Mouse (Mus musculus) forebrain, embryonic 14.5 days (tissue): ENCODE results near the gene Mcts2. TPM values are rescaled to one million over a fixed set of nuclear protein-coding genes. Genes with fewer than 3 reads are reported as not detected.

Experiments used
- ATAC-seq: fragments of 200-750 bp; cut with Nextera tagmentation; 2 replicates; pipeline ENCODE4 v1.8.0; 2017; ENCODE audit warnings: mild to moderate bottlenecking, moderate library complexity
- DNase-seq: peaks from one replicate; pipeline ENCODE4 v3.0.0-alpha.2; 2015; ENCODE audit warnings: low spot score
- H3K27ac ChIP-seq: fragments of 300-500 bp; sonication (generic); 2 replicates; pipeline ENCODE4 v1.5.1; 2014; ENCODE audit warnings: low read depth, mild to moderate bottlenecking, control low read depth, low read length, moderate library complexity
- H3K27me3 ChIP-seq: fragments of 300-500 bp; sonication (generic); replicated peaks from 2 replicates; pipeline ENCODE4 v1.6.1; 2014; ENCODE audit warnings: low read length, control low read depth, mixed read lengths; ENCODE audit not compliant: control insufficient read depth, insufficient read depth
- H3K36me3 ChIP-seq: fragments of 300-500 bp; sonication (generic); 2 replicates; pipeline ENCODE4 v1.6.1; 2014; ENCODE audit warnings: low read length, control low read depth; ENCODE audit not compliant: control insufficient read depth, insufficient read depth
- H3K4me1 ChIP-seq: fragments of 300-500 bp; sonication (generic); 2 replicates; pipeline ENCODE4 v1.6.1; 2014; ENCODE audit warnings: antibody characterized with exemption, low read length, control low read depth; ENCODE audit not compliant: control insufficient read depth, insufficient read depth
- H3K4me2 ChIP-seq: fragments of 300-500 bp; sonication (generic); 2 replicates; pipeline ENCODE4 v1.6.1; 2014; ENCODE audit warnings: mild to moderate bottlenecking, control low read depth, low read length
- H3K4me3 ChIP-seq: fragments of 300-500 bp; sonication (generic); 2 replicates; pipeline ENCODE4 v1.5.1; 2014; ENCODE audit warnings: low read depth, low read length, control low read depth
- H3K9ac ChIP-seq: fragments of 300-500 bp; sonication (generic); 2 replicates; pipeline ENCODE4 v1.6.1; 2014; ENCODE audit warnings: mild to moderate bottlenecking, low read length, control low read depth, moderate library complexity
- H3K9me3 ChIP-seq: fragments of 300-500 bp; sonication (generic); replicated peaks from 2 replicates; pipeline ENCODE4 v1.6.1; 2016; ENCODE audit warnings: low read length, control low read depth, mixed read lengths; ENCODE audit not compliant: control insufficient read depth
- WGBS: fragments of 180-500 bp; shearing (Covaris S2); extraction: QIAGEN DNeasy Blood & Tissue Kit; methylation state at CpG from one replicate; pipeline ENCODE4 v1.1.7; 2014; 5-methylcytosine and 5-hydroxymethylcytosine counted together
- polyA plus RNA-seq: library from polyadenylated mRNA; unstranded; fragments of >200 nt; fragmentation: Nextera tagmentation; extraction: Ambion mirVana; gene quantifications from 2 replicates; pipeline ENCODE4 v1.2.1, GENCODE M21; 2014

Mcts2 gene
- polyA plus RNA-seq, 1 experiment from 2014 or later, result 42.6 TPM

- WGBS, result 26% methylated on average over 7 of the region's 7 CpGs
- H3K36me3 ChIP-seq, result peaks cover 57% of the 10 kb centered on the region
These were observed 20.4 kb downstream of the Mcts2 start for GRCm38 (mm10) chr2:152707186-152707585.

GRCm38 (mm10) chr2:152707627-152708026 is 20.8 kb downstream of the Mcts2 start:
- peak; percentile 87 for DNase-seq
- 5% methylated on average over 27 of the region's 31 CpGs for WGBS

More at GRCm38 (mm10) chr2:152707186-152707585, 20.4 kb downstream of the Mcts2 start:
- no peak; the same call in none of the 2 replicates for ATAC-seq
- H3K4me2 ChIP-seq, result peak overlapping the region; percentile 56
- H3K4me1 ChIP-seq, result peaks cover 14% of the 10 kb centered on the region
- peak overlapping the region; percentile 79 for H3K27ac ChIP-seq
- H3K9ac ChIP-seq, result peak overlapping the region; percentile 73
- H3K4me3 ChIP-seq, result peak overlapping the region; percentile 37
- H3K9me3 ChIP-seq, result no peaks in the 10 kb centered on the region
- H3K27me3 ChIP-seq, result no peaks in the 10 kb centered on the region
- DNase-seq, result no peak

GRCm38 (mm10) chr2:152709066-152709465 is 22.2 kb downstream of the Mcts2 start:
- Histone ChIP-seq H3K27ac (no peak overlapping the region), H3K36me3 (peaks cover 40% of the 10 kb centered on the region), H3K9ac (no peak overlapping the region), H3K4me2 (no peak overlapping the region), H3K27me3 (no peaks in the 10 kb centered on the region), H3K4me1 (peaks cover 14% of the 10 kb centered on the region), H3K9me3 (no peaks in the 10 kb centered on the region), H3K4me3 (no peak overlapping the region)
- DNase-seq, result no peak
- no peak for ATAC-seq
- WGBS, result 95% methylated on average over 5 of the region's 5 CpGs

More at GRCm38 (mm10) chr2:152707627-152708026, 20.8 kb downstream of the Mcts2 start:
- peak; percentile 90 for ATAC-seq
- no peaks in the 10 kb centered on the region for H3K27me3 ChIP-seq
- peak overlapping the region; percentile 79 for H3K27ac ChIP-seq
- H3K36me3 ChIP-seq, result peaks cover 53% of the 10 kb centered on the region
- H3K9ac ChIP-seq, result peak overlapping the region; percentile 73
- peaks cover 14% of the 10 kb centered on the region for H3K4me1 ChIP-seq
- peak overlapping the region; percentile 56 for H3K4me2 ChIP-seq
- H3K4me3 ChIP-seq, result peak overlapping the region; percentile 37
- no peaks in the 10 kb centered on the region for H3K9me3 ChIP-seq

- no peaks in the 10 kb centered on the region for H3K9me3 ChIP-seq
- no peak for DNase-seq
- no peak for ATAC-seq
- H3K36me3 ChIP-seq, result no peaks in the 10 kb centered on the region
- H3K27ac ChIP-seq, result no peak overlapping the region
- peaks cover 4% of the 10 kb centered on the region for H3K4me1 ChIP-seq
- no peak overlapping the region for H3K4me3 ChIP-seq
- H3K27me3 ChIP-seq, result no peaks in the 10 kb centered on the region
- 36% methylated on average over 6 of the region's 6 CpGs for WGBS
- no peak overlapping the region for H3K9ac ChIP-seq
- no peak overlapping the region for H3K4me2 ChIP-seq
These were observed 29.5 kb downstream of the Mcts2 start for GRCm38 (mm10) chr2:152716241-152716772.

- Histone ChIP-seq H3K4me2 (no peak overlapping the region), H3K27ac (peak overlapping the region; percentile 18; the same call in 1 of the 2 replicates), H3K4me3 (no peak overlapping the region), H3K27me3 (no peaks in the 10 kb centered on the region), H3K4me1 (peaks cover 4% of the 10 kb centered on the region), H3K9me3 (no peaks in the 10 kb centered on the region), H3K9ac (no peak overlapping the region), H3K36me3 (no peaks in the 10 kb centered on the region)
- no peak for DNase-seq
- no peak for ATAC-seq
- WGBS, result 44% methylated on average over 11 of the region's 11 CpGs
These were observed 30.8 kb downstream of the Mcts2 start for GRCm38 (mm10) chr2:152717652-152718051.

- H3K4me2 ChIP-seq, result no peak overlapping the region
- peak; percentile 58 for DNase-seq
These were observed 31.2 kb downstream of the Mcts2 start for GRCm38 (mm10) chr2:152718076-152718475.

GRCm38 (mm10) chr2:152723651-152724331 is 37.0 kb downstream of the Mcts2 start:
- H3K9ac ChIP-seq, result peak overlapping the region; percentile 57
- no peaks in the 10 kb centered on the region for H3K36me3 ChIP-seq
- DNase-seq, result peak; percentile 43
- no peak overlapping the region for H3K27ac ChIP-seq
- ATAC-seq, result peak; percentile 66
- peak overlapping the region; percentile 50 for H3K4me2 ChIP-seq
- no peaks in the 10 kb centered on the region for H3K9me3 ChIP-seq
- no peaks in the 10 kb centered on the region for H3K27me3 ChIP-seq
- peak overlapping the region; percentile 22 for H3K4me3 ChIP-seq
- peaks cover 7% of the 10 kb centered on the region for H3K4me1 ChIP-seq
- WGBS, result 6% methylated on average over 37 of the region's 37 CpGs

More at GRCm38 (mm10) chr2:152718076-152718475, 31.2 kb downstream of the Mcts2 start:
- H3K27ac ChIP-seq, result no peak overlapping the region
- H3K9me3 ChIP-seq, result no peaks in the 10 kb centered on the region
- H3K36me3 ChIP-seq, result no peaks in the 10 kb centered on the region
- ATAC-seq, result peak; percentile 83
- H3K4me1 ChIP-seq, result peaks cover 4% of the 10 kb centered on the region
- 10% methylated on average over 6 of the region's 6 CpGs for WGBS
- H3K4me3 ChIP-seq, result no peak overlapping the region
- no peak overlapping the region for H3K9ac ChIP-seq
- no peaks in the 10 kb centered on the region for H3K27me3 ChIP-seq

- peak overlapping the region; percentile 57 for H3K9ac ChIP-seq
- peaks cover 7% of the 10 kb centered on the region; the same call in 1 of the 2 replicates for H3K4me1 ChIP-seq
- no peak overlapping the region for H3K27ac ChIP-seq
- 0 out of 2 replicates have a peak, but pooled peaks have one; percentile 12 for ATAC-seq
- H3K4me3 ChIP-seq, result peak overlapping the region; percentile 22; the same call in 1 of the 2 replicates
- DNase-seq, result no peak
- no peaks in the 10 kb centered on the region for H3K9me3 ChIP-seq
- H3K27me3 ChIP-seq, result no peaks in the 10 kb centered on the region
- H3K36me3 ChIP-seq, result no peaks in the 10 kb centered on the region
- 81% methylated on average over 3 of the region's 3 CpGs for WGBS
- H3K4me2 ChIP-seq, result peak overlapping the region; percentile 50
These were observed 37.5 kb downstream of the Mcts2 start for GRCm38 (mm10) chr2:152724332-152724723.
